Mouse (Mus musculus): ENCODE results near the gene Pnpla8. TPM values are rescaled to one million over a fixed set of nuclear protein-coding genes. Genes with fewer than 3 reads are reported as not detected.
A peak's percentile ranks its signal among the peaks of the same experiment; 100 is the strongest.

The Pnpla8 gene
- polyA plus RNA-seq, 1 experiment from 2014 or later = 55.7 TPM

DNA sequence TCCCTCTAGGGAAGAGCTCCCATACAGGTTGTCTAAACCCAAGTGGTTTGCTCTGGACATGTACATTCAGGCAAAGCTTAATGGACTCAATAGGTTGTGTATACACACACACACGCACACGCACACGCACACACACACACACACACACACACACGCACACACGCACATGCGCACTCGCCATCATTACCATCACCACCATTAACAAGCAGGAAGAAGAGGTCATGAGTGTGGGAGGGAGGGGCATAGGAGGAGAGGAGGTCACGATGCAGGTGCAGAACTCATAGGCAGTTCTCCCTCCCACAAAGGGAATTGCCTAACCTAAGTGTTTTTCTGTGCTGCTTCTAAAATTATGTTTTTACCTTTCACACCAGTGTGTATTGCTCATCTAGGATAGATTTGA is 65.8 kb downstream of the Pnpla8 start:
- no peak for DNase-seq (ENCODE audit: low spot score)
- no peak overlapping the region for H3K27ac ChIP-seq (replicated peaks)
- WGBS = 94% methylated on average over 8 of the region's 8 CpGs

DNA sequence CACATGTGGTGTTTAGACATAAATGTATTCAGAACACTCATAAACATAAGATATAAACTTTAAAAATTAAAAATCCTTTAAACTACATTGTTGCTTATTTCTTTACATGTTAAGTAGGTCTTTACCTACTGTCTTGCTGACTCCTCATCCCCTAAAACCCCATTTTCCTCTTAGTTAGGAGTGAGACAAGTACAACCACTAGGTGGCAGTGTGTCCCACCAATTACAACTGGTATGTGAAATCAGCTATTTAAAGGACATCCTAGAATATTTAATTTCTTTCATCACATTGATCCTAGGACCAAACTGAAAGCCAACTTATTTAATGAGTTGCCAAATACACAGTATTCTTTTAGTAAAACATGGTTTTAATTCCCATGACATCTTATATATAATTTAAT is 71.1 kb downstream of the Pnpla8 start:
- Histone ChIP-seq H3K4me1 (no peaks in the 10 kb centered on the region), H3K27me3 (ENCODE audit: low read depth, poor library complexity, severe bottlenecking) (no peaks in the 10 kb centered on the region), H3K4me3 (no peak overlapping the region), H3K36me3 (peaks cover 15% of the 10 kb centered on the region), H3K9me3 (replicated peaks) (no peaks in the 10 kb centered on the region), H3K27ac (replicated peaks) (no peak overlapping the region)
- DNase-seq (ENCODE audit: low spot score) = peak; percentile 44

More for the DNA sequence above, 65.8 kb downstream of the Pnpla8 start:
- H3K4me3 ChIP-seq = no peak overlapping the region
- H3K9me3 ChIP-seq (replicated peaks) = no peaks in the 10 kb centered on the region
- peaks cover 20% of the 10 kb centered on the region for H3K36me3 ChIP-seq
- H3K4me1 ChIP-seq = no peaks in the 10 kb centered on the region
- H3K27me3 ChIP-seq (ENCODE audit: low read depth, poor library complexity, severe bottlenecking) = no peaks in the 10 kb centered on the region

DNA sequence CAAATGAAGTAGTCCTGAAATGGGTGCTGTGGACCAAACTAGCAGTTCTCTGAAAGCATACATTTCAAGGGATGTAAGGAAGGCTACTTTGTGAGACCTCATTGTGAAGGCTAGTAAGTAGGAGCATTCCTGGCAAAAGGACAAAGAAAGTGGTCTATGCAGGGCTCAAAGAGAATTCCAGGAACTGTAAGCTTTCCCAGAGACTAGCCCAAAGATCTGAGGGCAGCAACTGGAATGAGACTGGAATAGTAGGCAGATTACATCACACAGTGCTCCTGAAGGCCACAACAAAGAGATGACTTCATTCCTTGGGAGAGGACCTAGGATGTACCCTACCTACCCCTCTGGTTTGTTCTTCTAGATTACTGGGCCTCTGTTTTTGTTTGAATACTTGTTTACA is 79.6 kb downstream of the Pnpla8 start:
- Histone ChIP-seq H3K27me3 (ENCODE audit: low read depth, poor library complexity, severe bottlenecking) (no peaks in the 10 kb centered on the region), H3K27ac (replicated peaks) (no peak overlapping the region), H3K4me3 (no peak overlapping the region), H3K9me3 (replicated peaks) (no peaks in the 10 kb centered on the region), H3K4me1 (no peaks in the 10 kb centered on the region), H3K36me3 (peaks cover 29% of the 10 kb centered on the region)
- no peak for DNase-seq (ENCODE audit: low spot score)

DNA sequence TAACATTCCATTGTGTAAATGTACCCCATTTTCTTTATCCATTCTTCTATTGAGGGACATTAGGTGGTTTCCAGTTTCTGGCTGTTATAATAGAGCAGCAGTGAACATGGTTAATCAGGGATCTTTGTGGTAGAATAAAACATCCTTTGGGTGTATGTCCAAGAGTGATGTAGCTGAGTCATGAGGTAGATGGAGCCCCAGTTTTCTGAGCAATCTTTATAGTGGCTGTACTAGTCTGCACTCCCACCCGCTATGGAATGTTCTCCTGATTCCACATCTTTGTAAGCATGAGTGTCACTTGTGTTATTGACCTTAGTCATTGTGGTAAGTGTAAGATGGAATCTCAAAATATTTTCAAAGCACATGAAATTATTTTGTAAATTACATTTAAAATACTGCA is 82.8 kb downstream of the Pnpla8 start:
- 94% methylated on average over 1 of the region's 1 CpGs for WGBS
- no peaks in the 10 kb centered on the region for H3K27me3 ChIP-seq (ENCODE audit: low read depth, poor library complexity, severe bottlenecking)
- H3K9me3 ChIP-seq (replicated peaks) = no peaks in the 10 kb centered on the region
- no peak overlapping the region for H3K4me3 ChIP-seq
- no peak for DNase-seq (ENCODE audit: low spot score)
- H3K36me3 ChIP-seq = peaks cover 39% of the 10 kb centered on the region
- no peak overlapping the region for H3K27ac ChIP-seq (replicated peaks)
- peaks cover 6% of the 10 kb centered on the region for H3K4me1 ChIP-seq

DNA sequence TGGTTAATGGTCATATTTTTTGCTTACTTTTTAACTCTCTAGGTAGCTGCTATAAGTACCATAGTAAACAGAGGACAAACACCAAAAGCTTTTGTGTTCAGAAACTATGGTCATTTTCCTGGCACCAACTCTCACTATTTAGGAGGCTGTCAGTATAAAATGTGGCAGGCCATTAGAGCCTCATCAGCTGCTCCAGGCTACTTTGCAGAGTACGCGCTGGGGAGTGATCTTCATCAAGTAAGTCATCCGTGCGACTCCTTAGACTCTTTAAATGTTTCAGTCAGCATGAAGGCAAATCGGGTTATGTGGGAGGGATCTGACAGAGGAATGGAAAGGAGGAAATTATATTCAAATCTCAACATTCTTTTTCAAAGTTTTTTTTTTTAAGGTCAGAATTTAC is 83.7 kb downstream of the Pnpla8 start:
- peaks cover 39% of the 10 kb centered on the region for H3K36me3 ChIP-seq
- peaks cover 6% of the 10 kb centered on the region for H3K4me1 ChIP-seq
- H3K27ac ChIP-seq (replicated peaks) = no peak overlapping the region
- no peaks in the 10 kb centered on the region for H3K9me3 ChIP-seq (replicated peaks)
- no peaks in the 10 kb centered on the region for H3K27me3 ChIP-seq (ENCODE audit: low read depth, poor library complexity, severe bottlenecking)
- DNase-seq (ENCODE audit: low spot score) = no peak
- H3K4me3 ChIP-seq = no peak overlapping the region
- WGBS = 87% methylated on average over 5 of the region's 5 CpGs

DNA sequence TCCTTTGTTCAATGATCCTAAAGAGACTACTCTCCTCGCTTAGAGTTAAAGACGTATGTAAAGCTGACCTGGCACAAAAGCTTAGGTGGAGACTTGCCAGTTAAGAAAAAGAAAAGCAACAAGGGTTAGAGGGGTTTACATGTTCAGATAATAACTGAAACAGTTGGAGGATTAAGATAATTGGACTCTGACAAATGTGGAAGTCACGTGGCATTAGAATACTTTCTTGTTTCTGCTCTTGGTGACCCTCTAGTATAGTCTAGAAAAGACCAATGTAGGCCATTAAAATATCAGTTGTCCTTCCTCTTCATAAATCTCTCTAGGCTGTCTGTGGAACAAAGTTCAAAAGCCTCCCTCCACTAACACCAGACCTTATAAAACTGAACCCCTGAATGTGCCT is 87.1 kb downstream of the Pnpla8 start:
- 83% methylated on average over 3 of the region's 3 CpGs for WGBS
- Histone ChIP-seq H3K4me3 (no peak overlapping the region), H3K27me3 (ENCODE audit: low read depth, poor library complexity, severe bottlenecking) (no peaks in the 10 kb centered on the region), H3K9me3 (replicated peaks) (no peaks in the 10 kb centered on the region), H3K36me3 (peaks cover 37% of the 10 kb centered on the region), H3K27ac (replicated peaks) (no peak overlapping the region), H3K4me1 (peaks cover 6% of the 10 kb centered on the region)
- DNase-seq (ENCODE audit: low spot score) = no peak

DNA sequence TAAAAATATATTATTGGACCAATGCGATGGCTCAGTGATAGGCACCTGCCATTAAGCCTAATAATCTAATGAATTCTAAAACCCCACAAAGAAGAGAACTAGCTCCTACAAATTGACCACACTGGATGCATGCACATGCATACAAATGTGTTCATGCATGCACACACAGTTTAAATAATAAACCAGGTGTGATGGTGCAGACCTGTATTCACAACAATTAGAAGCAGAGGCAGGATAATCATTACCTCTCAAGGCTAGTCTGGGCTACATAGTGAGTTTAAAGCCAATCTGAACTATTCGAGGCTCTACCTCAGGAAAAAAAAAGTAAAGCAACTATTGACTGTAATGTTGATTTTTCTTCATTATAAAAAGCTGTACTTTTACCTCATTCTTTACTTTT is 94.0 kb downstream of the Pnpla8 start:
- Histone ChIP-seq H3K4me1 (no peaks in the 10 kb centered on the region), H3K36me3 (peaks cover 17% of the 10 kb centered on the region; the same call in 1 of the 2 replicates), H3K4me3 (no peak overlapping the region), H3K27me3 (ENCODE audit: low read depth, poor library complexity, severe bottlenecking) (no peaks in the 10 kb centered on the region), H3K27ac (replicated peaks) (no peak overlapping the region), H3K9me3 (replicated peaks) (no peaks in the 10 kb centered on the region)
- DNase-seq (ENCODE audit: low spot score) = no peak
- WGBS = 93% methylated on average over 2 of the region's 2 CpGs

DNA sequence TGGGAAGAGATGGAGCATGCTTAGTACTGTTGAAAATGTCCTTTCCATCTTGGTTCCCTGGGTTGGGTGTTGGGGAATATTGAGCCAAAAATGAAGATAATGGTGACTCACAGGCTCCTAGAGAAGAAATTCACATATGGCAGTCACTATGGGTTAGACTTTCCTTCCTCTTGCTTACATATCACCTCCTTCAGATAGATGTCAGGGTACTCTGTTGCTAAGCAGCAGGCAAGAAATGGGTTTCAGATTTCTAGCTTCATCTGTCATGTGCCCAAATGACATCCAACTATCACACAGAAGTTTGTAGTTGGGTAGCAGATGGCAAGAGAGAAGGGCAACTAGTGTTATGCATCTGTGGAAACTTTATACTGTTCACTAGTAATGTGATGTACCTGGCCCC is 103.9 kb downstream of the Pnpla8 start:
- DNase-seq (ENCODE audit: low spot score) = no peak
- peaks cover 15% of the 10 kb centered on the region for H3K4me1 ChIP-seq
- peaks cover 13% of the 10 kb centered on the region for H3K27me3 ChIP-seq (ENCODE audit: low read depth, poor library complexity, severe bottlenecking)
- H3K9me3 ChIP-seq (replicated peaks) = no peaks in the 10 kb centered on the region
- H3K4me3 ChIP-seq = no peak overlapping the region
- H3K36me3 ChIP-seq = no peaks in the 10 kb centered on the region
- H3K27ac ChIP-seq (replicated peaks) = no peak overlapping the region

DNA sequence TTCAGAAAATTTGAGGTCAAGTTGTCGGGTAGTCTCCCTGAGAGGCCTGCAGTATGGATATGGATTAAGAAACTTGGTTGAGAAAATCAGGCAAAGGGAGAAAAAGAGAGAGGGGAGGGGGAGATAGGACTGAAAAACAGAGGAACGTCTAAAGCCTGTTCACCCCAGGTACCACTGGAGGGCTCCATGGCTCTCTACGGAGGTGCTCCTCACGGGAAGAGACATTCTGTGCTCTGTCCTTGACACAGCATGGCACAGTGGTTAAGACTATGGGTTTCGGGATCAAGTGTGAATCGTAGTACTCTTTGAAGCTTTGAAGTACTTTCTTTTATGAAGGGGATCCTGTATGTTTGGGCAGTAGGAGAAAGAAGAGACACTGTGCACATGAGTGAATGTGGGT is 106.3 kb downstream of the Pnpla8 start:
- peak; percentile 28 for DNase-seq (ENCODE audit: low spot score)
- Histone ChIP-seq H3K9me3 (replicated peaks) (no peaks in the 10 kb centered on the region), H3K36me3 (no peaks in the 10 kb centered on the region), H3K4me3 (no peak overlapping the region), H3K4me1 (peaks cover 37% of the 10 kb centered on the region), H3K27ac (replicated peaks) (no peak overlapping the region), H3K27me3 (ENCODE audit: low read depth, poor library complexity, severe bottlenecking) (peaks cover 29% of the 10 kb centered on the region)
- WGBS = 40% methylated on average over 6 of the region's 6 CpGs

DNA sequence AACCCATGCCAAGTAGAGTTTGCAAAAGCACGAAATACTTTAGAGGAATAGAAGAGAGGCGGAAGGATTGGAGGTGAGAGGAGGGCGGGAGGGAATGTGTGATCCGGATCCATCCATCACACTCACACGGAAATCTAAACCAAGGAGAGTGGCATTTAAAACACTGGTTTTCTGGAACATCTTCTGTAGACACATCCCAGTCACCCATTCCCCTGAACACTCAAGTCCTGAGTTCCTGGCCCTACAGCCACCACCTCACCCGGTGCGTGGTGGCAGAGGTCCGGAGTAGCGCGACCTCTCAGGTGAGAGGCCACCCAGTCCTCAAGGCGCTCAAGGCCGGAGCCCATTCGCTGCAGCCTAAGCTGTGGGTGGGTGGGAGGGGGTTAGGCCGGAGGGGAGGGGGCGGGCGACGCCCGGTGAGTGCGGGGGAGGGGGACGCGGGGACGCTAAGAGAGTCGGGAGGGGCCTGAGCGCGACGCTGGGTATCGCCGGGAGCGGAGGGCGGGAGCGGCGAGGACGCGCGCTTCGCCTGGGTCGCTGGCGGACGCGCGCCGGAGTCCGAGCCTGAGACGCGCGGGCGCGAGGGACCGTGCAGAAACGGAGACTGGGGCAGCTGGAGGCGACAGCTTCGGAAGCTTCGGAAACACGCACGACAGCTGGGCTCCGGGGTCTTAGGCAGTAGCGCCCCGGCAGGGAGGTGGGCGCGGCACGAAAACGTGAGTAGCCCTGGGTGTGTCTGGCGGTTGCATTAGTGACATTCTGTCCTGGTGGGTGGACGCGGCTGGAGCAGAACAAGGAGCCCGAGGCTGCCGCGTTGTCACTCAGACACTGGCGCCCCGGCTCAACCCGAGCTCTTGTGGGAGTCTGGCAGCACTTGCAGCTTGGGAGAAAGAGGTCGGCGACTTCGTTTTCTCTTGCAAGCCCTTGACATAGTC is 107.5 kb downstream of the Pnpla8 start, which contains the start of gene Nrcam:
Nrcam (plus strand) TSS at position 505 of the 935 bp plus-strand sequence.
- Histone ChIP-seq H3K4me1 (peaks cover 40% of the 10 kb centered on the region), H3K36me3 (no peaks in the 10 kb centered on the region), H3K27ac (replicated peaks) (peak within 1 kb of the TSS; percentile 88), H3K27me3 (ENCODE audit: low read depth, poor library complexity, severe bottlenecking) (peaks cover 29% of the 10 kb centered on the region), H3K4me3 (peak within 1 kb of the TSS; percentile 82), H3K9me3 (replicated peaks) (no peaks in the 10 kb centered on the region)
- WGBS = 2% methylated on average over 74 of the region's 74 CpGs
- DNase-seq (ENCODE audit: low spot score) = peak; percentile 78

DNA sequence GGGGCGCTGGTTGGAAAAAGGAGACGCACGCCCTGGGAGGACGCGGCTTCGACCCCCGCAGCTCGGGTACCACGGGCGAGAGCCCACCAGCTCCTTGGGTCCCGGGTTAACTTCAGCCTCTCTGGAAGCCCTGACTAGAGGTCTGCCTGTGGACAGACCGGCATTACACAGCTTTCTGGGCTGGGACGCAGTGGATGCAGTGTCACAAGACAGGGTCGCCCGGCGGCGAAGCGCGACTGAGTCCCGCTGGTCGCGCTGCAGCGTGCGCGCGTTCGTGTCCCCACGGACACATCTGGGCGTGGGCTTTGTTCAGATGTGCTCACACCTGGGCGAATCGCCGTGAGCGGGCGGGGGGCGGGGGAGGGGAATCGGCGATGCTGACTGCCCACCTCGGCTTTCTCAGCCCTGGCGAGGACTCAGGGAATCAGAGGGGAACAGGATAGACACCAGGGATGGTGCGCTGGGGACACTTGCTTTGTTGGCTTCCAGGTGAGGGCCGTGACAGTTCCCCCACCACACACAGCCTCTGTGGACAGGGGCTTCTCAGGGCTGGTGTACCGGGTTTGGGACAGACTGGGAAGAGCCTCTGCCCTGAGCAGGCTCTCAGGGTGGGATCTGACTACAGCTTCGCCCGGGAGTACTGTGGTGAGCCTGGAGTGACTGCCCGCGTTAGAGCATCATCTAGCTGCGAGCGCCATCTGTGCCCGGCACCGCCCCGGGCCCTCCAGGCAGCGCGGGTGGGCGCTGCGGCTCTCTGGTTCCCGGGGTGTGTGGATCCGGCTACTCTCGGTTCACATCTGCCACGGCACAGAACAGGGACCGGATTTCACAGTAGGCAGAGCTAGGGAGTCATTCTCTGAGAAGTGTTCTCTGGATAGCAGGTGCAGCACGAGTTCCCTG is 108.4 kb downstream of the Pnpla8 start:
- no peaks in the 10 kb centered on the region for H3K36me3 ChIP-seq
- under 1% methylated on average over 61 of the region's 61 CpGs for WGBS
- peaks cover 40% of the 10 kb centered on the region for H3K4me1 ChIP-seq
- peaks cover 29% of the 10 kb centered on the region for H3K27me3 ChIP-seq (ENCODE audit: low read depth, poor library complexity, severe bottlenecking)
- peak overlapping the region; percentile 88 for H3K27ac ChIP-seq (replicated peaks)
- no peaks in the 10 kb centered on the region for H3K9me3 ChIP-seq (replicated peaks)
- H3K4me3 ChIP-seq = peak overlapping the region; percentile 82
- peak; percentile 68 for DNase-seq (ENCODE audit: low spot score)

DNA sequence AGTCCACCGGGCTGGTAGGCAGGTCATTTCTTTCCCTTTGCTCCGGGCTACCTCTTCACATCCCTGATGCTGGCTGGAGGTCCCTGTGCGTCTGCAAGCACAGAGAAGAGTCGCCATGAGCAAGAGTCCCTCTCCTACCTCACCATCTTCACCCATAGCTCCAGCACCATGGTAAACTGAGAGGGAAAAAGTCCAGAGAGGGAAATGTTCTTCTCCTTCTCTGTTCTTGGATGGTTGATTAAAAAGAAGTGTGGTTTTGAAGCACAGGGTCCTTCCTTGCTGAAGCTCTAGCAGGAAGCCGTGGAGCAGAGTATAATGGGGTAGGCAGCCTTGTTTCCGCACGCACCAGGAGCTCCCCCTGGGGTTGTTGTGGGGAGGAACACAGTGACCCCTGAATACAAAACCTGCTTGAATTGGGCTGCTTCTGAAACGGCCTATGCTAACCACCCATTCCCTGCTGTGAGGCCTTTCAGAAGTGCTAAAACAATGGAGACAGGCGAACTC is 109.1 kb downstream of the Pnpla8 start:
- peak; percentile 35 for DNase-seq (ENCODE audit: low spot score)
- Histone ChIP-seq H3K9me3 (replicated peaks) (no peaks in the 10 kb centered on the region), H3K27me3 (ENCODE audit: low read depth, poor library complexity, severe bottlenecking) (peaks cover 29% of the 10 kb centered on the region), H3K4me1 (peaks cover 40% of the 10 kb centered on the region), H3K4me3 (peak overlapping the region; percentile 82), H3K36me3 (no peaks in the 10 kb centered on the region), H3K27ac (replicated peaks) (peak overlapping the region; percentile 88)
- under 1% methylated on average over 9 of the region's 9 CpGs for WGBS

All from midbrain, embryonic 10.5 days (tissue).